Mouse (Mus musculus) R1 (cell line): ENCODE measurements around the gene Gm9780.
"Not testable (repeated sequence)": the region's sequence is repeated elsewhere in the genome, so short reads cannot be mapped to it uniquely, and the experiment has no call there.

Experiments
- DNase-seq: peaks from one replicate; pipeline ENCODE4 v3.0.0-alpha.2; 2018; ENCODE audit warnings: low read depth, low spot score

Gm9780 gene

GRCm38 (mm10) chr14:26042611-26043010, at the start of gene Gm9780:
Gene Gm9780, minus strand, starts transcription at chr14:26042711.
- DNase-seq = not testable (repeated sequence)

GRCm38 (mm10) chr14:26081997-26082396, 39.5 kb upstream of the Gm9780 start, which contains the start of gene Cphx3:
Gene Cphx3, plus strand, starts transcription at chr14:26082297.
- not testable (repeated sequence) for DNase-seq

GRCm38 (mm10) chr14:26081216-26081615, 38.7 kb upstream of the Gm9780 start, which contains the start of gene Cphx2:
Gene Cphx2, plus strand, starts transcription at chr14:26081516.
- DNase-seq = not testable (repeated sequence)

GRCm38 (mm10) chr14:26076620-26077390, 34.3 kb upstream of the Gm9780 start:
- DNase-seq = not testable (repeated sequence)

GRCm38 (mm10) chr14:26067325-26067633, 24.8 kb upstream of the Gm9780 start, which contains the start of gene Tmem254c:
Gene Tmem254c, minus strand, starts transcription at chr14:26067355.
- DNase-seq = not testable (repeated sequence)

- not testable (repeated sequence) for DNase-seq
These were observed 24.2 kb upstream of the Gm9780 start for GRCm38 (mm10) chr14:26066574-26067324.

GRCm38 (mm10) chr14:26059362-26059761, 16.9 kb upstream of the Gm9780 start:
- DNase-seq = not testable (repeated sequence)

- DNase-seq = not testable (repeated sequence)
These were observed 15.7 kb upstream of the Gm9780 start for GRCm38 (mm10) chr14:26058184-26058583.

GRCm38 (mm10) chr14:26048767-26049166, 6.3 kb upstream of the Gm9780 start:
- not testable (repeated sequence) for DNase-seq

- not testable (repeated sequence) for DNase-seq
These were observed 4.5 kb upstream of the Gm9780 start for GRCm38 (mm10) chr14:26047026-26047425.

GRCm38 (mm10) chr14:26045007-26045406, 2.5 kb upstream of the Gm9780 start:
- not testable (repeated sequence) for DNase-seq

GRCm38 (mm10) chr14:26035439-26035838, 7.1 kb downstream of the Gm9780 start:
- not testable (repeated sequence) for DNase-seq

GRCm38 (mm10) chr14:26034364-26034763, 8.1 kb downstream of the Gm9780 start:
- not testable (repeated sequence) for DNase-seq

- DNase-seq = not testable (repeated sequence)
These were observed 16.9 kb downstream of the Gm9780 start for GRCm38 (mm10) chr14:26025653-26026052.

- not testable (repeated sequence) for DNase-seq
These were observed 19.7 kb downstream of the Gm9780 start for GRCm38 (mm10) chr14:26022831-26023230.

- DNase-seq = not testable (repeated sequence)
These were observed 21.0 kb downstream of the Gm9780 start for GRCm38 (mm10) chr14:26021555-26021954.

GRCm38 (mm10) chr14:26016414-26016813, 26.1 kb downstream of the Gm9780 start:
- DNase-seq = not testable (repeated sequence)

- not testable (repeated sequence) for DNase-seq
These were observed 35.0 kb downstream of the Gm9780 start for GRCm38 (mm10) chr14:26007462-26007861.

GRCm38 (mm10) chr14:25981880-25982279, 60.6 kb downstream of the Gm9780 start:
- not testable (repeated sequence) for DNase-seq

GRCm38 (mm10) chr14:25979242-25979941, 63.1 kb downstream of the Gm9780 start:
- DNase-seq = not testable (repeated sequence)

- DNase-seq = not testable (repeated sequence)
These were observed 63.9 kb downstream of the Gm9780 start, which contains the start of gene Duxbl1 for GRCm38 (mm10) chr14:25978371-25979241. Gene Duxbl1, plus strand, starts transcription at chr14:25978577.
